Mouse (Mus musculus) thymus, adult 2 months (tissue): Measurements from ENCODE around the gene 6430628N08Rik.

ENCODE experiments used
- CTCF ChIP-seq: fragments of 200-500 bp; IDR thresholded peaks from 2 replicates; pipeline ENCODE4 v1.5.1; 2012; ENCODE audit warnings: mild to moderate bottlenecking, control low read depth, low read length, moderate library complexity, borderline replicate concordance; ENCODE audit not compliant: control insufficient read depth, poor library complexity, insufficient read depth; ENCODE audit errors: extremely low read depth
- POLR2A ChIP-seq: fragments of 200-500 bp; IDR thresholded peaks from 2 replicates; pipeline ENCODE4 v1.6.1; 2012; ENCODE audit warnings: mild to moderate bottlenecking, low read length, control low read depth, moderate library complexity; ENCODE audit not compliant: control insufficient read depth, poor library complexity, insufficient read depth; ENCODE audit errors: extremely low read depth

- TF ChIP-seq POLR2A (no peak), CTCF (no peak)
Measured at GRCm38 (mm10) chr4:115855100-115855499, 35.4 kb upstream of the 6430628N08Rik start.
